Mouse (Mus musculus) bone marrow, adult 2 months (tissue): ENCODE measurements around the gene Hist1h1b. TPM values are rescaled to one million over a fixed set of nuclear protein-coding genes. Genes with fewer than 3 reads are reported as not detected.
"Not testable (repeated sequence)": the region's sequence is repeated elsewhere in the genome, so short reads cannot be mapped to it uniquely, and the experiment has no call there.

Experiments used
- H3K27ac ChIP-seq: fragments of 200-500 bp; 2 replicates; pipeline ENCODE4 v1.5.1; 2012; ENCODE audit warnings: low read depth, mild to moderate bottlenecking, control low read depth, inconsistent platforms, low read length; ENCODE audit not compliant: control insufficient read depth, poor library complexity, insufficient read depth
- H3K4me1 ChIP-seq: fragments of 200-500 bp; 2 replicates; pipeline ENCODE4 v1.6.1; 2011; ENCODE audit warnings: low read length; ENCODE audit not compliant: control insufficient read depth, insufficient read depth
- H3K4me3 ChIP-seq: fragments of 200-500 bp; replicated peaks from 2 replicates; pipeline ENCODE3; 2011; ENCODE audit warnings: mild to moderate bottlenecking, low read depth, low read length, control low read depth; ENCODE audit not compliant: control insufficient read depth
- CTCF ChIP-seq: fragments of 200-500 bp; IDR thresholded peaks from 2 replicates; pipeline ENCODE4 v1.5.1; 2011; ENCODE audit warnings: low read length, control low read depth; ENCODE audit not compliant: control insufficient read depth, insufficient read depth
- POLR2A ChIP-seq: fragments of 200-500 bp; IDR thresholded peaks from 2 replicates; pipeline ENCODE4 v1.6.1; 2011; ENCODE audit warnings: low read depth, mild to moderate bottlenecking, control low read depth, low read length, borderline replicate concordance; ENCODE audit not compliant: control insufficient read depth
- WGBS: fragments of 180-500 bp; shearing (Covaris S2); methylation state at CpG from one replicate; pipeline ENCODE4 v1.1.7; 2018; 5-methylcytosine and 5-hydroxymethylcytosine counted together
- polyA plus RNA-seq: library from polyadenylated mRNA; stranded (reverse); fragments of >200 nt; gene quantifications from 2 replicates; pipeline ENCODE4 v1.2.4, GENCODE M21; 2011; ENCODE audit warnings: low replicate concordance; ENCODE audit not compliant: missing spikeins, insufficient read depth, insufficient read length

Gene Hist1h1b
- polyA plus RNA-seq, 1 experiment, result 123 TPM

DNA sequence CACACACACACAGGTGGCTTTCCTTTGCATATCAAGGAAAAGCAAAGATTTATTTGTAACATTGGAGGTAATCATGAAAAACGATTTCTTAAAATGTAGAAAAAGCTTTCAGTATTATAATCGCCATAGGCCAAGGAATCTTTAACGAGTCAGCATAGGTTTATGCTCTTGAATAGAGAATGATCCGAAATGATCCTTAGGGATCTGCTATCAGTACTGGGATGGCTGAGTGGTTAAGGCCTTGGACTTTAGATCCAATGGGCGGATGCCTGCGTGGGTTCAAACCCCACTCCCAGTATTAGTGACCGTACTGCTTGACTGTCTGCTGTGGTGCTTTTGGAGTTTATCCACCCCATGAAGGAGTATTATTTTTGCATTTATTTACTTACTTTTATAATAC, 15.2 kb upstream of the Hist1h1b start:
- Histone ChIP-seq H3K4me3 (no peak overlapping the region), H3K27ac (no peak overlapping the region), H3K4me1 (no peaks in the 10 kb centered on the region)
- TF ChIP-seq CTCF (no peak), POLR2A (no peak)
- 90% methylated on average over 7 of the region's 7 CpGs for WGBS

DNA sequence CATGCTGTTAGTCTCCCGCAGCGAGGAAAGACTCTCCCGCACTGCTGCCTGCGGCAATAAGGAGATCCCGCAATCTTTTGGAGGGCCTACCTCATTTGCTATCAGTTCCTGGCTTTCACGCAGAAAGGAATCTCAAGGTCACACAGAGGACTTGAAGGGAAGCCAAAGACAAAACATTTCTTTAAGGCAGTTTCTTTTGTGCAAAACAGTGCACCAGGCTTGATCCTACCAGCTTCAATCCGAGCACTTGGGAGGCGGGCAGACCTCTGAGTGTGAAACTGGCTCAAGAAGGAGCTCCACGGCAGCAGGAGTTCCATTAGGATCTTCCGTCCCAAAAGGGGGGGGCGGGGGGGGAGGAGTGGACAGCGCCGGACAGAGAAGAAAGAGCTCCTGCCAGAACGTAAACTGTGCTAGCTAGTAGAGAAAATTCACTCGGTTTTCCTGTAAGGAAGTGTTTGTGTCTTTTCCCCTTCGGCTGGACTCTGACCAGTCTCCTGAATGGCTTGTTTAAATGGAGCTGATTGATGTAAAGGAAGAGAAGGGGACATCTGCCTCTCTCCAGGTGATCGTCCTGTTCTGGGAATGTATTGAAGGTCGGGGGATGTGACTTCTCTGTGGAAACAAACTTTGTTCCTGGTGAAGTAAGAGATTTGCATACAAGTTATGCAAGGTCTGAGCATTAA, 10.3 kb upstream of the Hist1h1b start:
- WGBS, result 48% methylated on average over 18 of the region's 18 CpGs

DNA sequence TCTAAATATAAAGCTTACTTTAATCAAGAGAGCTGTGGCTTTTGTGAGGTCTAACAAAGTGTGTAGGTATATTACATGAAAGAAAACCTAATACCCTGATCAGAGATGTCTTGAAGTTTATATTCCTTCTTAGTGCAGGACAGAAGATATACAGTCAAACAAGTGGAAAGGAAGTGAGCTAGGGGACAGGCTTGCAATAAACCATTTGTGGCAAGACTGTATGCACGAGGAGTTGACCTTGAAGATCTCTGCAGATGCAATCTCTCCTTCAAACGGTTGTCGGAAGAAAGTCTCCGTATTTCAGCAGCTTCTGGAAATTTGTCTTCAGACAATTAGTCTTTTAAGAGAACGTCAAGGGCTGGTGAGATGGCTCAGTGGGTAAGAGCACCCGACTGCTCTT, 9.5 kb upstream of the Hist1h1b start:
- no peak for TF ChIP-seq POLR2A
- TF ChIP-seq CTCF, result no peak
- Histone ChIP-seq H3K27ac (no peak overlapping the region), H3K4me3 (no peak overlapping the region), H3K4me1 (no peaks in the 10 kb centered on the region; the same call in 1 of the 2 replicates)
- WGBS, result 55% methylated on average over 6 of the region's 6 CpGs

More for the DNA sequence above, 10.3 kb upstream of the Hist1h1b start:
- Histone ChIP-seq H3K4me3 (no peak overlapping the region), H3K4me1 (no peaks in the 10 kb centered on the region; the same call in 1 of the 2 replicates), H3K27ac (no peak overlapping the region)
- TF ChIP-seq CTCF (no peak), POLR2A (no peak)

DNA sequence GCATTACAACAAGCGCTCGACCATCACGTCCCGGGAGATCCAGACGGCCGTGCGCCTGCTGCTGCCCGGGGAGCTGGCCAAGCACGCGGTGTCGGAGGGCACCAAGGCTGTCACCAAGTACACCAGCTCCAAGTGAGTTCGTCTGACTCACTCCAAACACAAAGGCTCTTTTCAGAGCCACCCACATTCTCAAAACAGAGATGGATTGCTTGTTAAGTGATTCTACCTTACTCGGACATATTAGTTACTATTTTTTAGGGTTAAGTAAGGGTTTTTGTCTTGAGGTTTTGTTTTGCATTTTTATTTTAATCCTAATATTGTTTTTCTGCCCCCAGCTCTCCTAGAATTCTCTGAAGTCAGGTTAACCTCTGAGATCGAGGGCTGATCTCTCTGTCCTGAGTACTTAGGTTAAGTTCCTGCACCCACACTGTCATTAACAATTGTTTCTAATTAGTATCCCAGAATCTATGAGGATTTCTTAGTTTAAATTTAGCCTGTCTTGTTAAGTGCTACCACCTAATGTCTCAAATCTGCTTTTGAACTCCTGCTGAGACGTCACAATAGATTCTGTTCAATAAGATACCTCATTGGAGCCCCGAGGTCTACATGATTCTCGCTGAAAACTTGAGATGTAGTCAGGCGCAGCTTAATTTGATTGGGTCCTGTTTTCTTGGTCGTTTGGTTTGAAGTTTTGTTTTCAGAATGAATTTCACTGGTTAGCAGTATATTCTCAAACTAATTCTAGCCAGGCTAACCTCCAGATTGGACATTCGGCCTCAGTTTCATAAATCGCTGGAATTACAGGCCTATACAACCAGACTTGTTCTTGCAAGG, 7.6 kb upstream of the Hist1h1b start:
- Histone ChIP-seq H3K27ac (peak overlapping the region; percentile 80), H3K4me3 (peak overlapping the region; percentile 44), H3K4me1 (peaks cover 3% of the 10 kb centered on the region; the same call in 1 of the 2 replicates)
- TF ChIP-seq CTCF, result no peak
- TF ChIP-seq POLR2A, result peak; percentile 1; the same call in 1 of the 2 replicates
- WGBS, result 32% methylated on average over 17 of the region's 21 CpGs

DNA sequence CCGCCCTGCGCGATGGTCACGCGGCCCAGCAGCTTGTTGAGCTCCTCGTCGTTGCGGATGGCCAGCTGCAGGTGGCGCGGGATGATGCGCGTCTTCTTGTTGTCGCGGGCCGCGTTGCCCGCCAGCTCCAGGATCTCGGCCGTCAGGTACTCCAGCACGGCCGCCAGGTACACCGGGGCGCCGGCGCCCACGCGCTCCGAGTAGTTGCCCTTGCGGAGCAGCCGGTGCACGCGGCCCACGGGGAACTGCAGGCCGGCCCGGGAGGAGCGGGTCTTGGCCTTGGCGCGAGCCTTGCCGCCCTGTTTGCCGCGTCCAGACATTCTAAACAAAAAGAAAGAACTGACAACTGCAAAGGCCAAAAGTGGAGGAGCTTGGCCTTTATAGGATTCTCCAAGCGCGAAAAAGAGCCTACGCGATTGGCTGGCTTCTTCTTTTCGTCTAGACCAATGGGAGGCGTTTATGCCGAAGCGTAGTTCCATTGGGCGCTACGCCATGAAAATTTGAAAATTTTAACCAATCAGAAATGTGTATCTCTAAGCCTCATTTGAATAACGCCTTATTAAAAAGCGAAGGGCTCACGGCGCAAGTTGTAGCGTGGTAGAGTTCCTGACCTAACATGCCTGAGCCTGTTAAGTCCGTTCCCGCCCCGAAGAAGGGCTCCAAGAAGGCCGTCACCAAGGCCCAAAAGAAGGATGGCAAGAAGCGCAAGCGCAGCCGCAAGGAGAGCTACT, 6.6 kb upstream of the Hist1h1b start, which contains the start of the genes Hist1h2an and Hist1h2bp:
Hist1h2an (minus strand) TSS at position 320 of the 731 bp plus-strand sequence.
Hist1h2bp (plus strand) TSS at position 563 of the 731 bp plus-strand sequence.
- TF ChIP-seq POLR2A, result peak; percentile 95
- under 1% methylated on average over 40 of the region's 63 CpGs for WGBS
- peak within 1 kb of the TSS; percentile 63 for H3K4me3 ChIP-seq
- peak within 1 kb of the TSS; percentile 96 for H3K27ac ChIP-seq
- H3K4me1 ChIP-seq, result not testable (repeated sequence)

DNA sequence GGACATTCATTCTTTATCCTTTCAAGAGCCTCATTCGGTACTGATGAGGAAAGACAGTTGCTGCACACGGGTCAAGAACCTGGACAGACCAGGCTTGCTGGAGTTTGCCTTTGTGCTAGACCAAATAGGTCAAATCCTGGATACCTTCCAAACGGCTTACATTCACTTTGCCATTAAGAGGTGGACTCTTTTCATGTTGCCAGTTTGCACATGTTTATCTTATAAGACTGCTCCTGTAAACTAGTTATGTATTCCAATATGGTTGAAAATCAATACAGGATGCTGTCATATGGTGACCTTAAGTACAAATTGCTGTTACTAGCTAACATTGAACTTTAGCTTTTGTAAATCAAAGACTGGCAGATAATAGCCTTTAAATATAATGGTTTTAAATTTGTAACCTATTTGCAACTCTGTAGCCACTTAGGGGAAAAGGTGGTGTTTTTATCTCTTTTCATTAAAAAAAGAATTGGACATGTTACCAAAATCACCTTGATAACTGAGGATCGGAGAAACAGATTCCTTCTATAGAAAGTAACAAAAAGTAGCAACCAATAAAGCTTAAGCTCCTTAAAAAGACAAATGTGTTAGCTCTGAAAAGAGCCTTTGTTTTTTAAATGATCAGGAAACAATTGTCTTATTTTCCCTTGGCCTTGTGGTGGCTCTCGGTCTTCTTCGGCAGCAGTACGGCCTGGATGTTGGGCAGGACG, 5.9 kb upstream of the Hist1h1b start:
- Histone ChIP-seq H3K27ac (peak overlapping the region; percentile 96), H3K4me1 (peaks cover 3% of the 10 kb centered on the region; the same call in 1 of the 2 replicates), H3K4me3 (peak overlapping the region; percentile 63)
- 13% methylated on average over 8 of the region's 8 CpGs for WGBS
- TF ChIP-seq CTCF (no peak), POLR2A (no peak)

DNA sequence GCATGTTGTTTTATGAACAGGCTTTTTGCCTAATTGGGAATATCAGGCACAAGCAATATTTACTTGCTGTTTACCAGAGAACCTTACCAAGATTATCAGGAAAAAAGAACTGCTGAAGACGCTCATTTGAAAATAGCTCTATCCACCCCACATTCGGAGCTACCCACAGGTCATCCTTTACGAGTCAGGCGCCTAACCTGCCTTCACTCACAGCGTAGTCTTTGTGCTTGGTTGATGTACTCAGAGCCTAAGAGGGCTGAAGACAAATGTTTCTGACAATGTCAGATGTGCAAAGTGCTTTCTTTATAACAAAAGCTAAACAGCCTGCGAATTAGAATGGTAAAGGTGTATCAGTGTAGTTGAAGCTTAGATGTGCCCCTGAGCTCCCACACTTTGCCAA, 3.9 kb upstream of the Hist1h1b start:
- TF ChIP-seq CTCF, result no peak
- no peak for TF ChIP-seq POLR2A
- H3K4me3 ChIP-seq, result no peak overlapping the region
- peak overlapping the region; percentile 94; the same call in 1 of the 2 replicates for H3K27ac ChIP-seq
- WGBS, result 72% methylated on average over 6 of the region's 6 CpGs
- H3K4me1 ChIP-seq, result peaks cover 3% of the 10 kb centered on the region; the same call in 1 of the 2 replicates

DNA sequence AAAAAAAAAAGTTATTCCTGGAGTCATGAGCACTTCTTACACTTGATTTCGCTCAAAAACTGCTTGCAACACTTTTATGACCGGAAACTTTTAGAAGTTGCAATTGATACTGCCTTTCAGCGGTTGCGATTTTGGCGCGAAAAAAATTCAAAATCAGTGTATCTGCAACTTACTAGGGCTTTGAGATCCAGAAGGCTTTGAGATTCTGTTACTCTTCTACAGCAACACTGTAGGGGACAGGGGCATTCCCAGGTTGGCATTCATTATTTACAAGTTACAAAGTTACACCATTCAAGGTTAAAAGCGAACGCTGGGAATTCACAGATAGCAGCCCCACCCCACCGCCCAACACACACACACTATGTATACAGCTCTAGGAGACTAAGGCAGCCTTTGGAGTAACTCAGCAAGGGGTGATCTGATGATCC, 3.3 kb upstream of the Hist1h1b start:
- 7% methylated on average over 9 of the region's 9 CpGs for WGBS
- peaks cover 3% of the 10 kb centered on the region; the same call in 1 of the 2 replicates for H3K4me1 ChIP-seq
- TF ChIP-seq POLR2A (no peak), CTCF (no peak)
- peak overlapping the region; percentile 94 for H3K27ac ChIP-seq
- H3K4me3 ChIP-seq, result peak overlapping the region; percentile 18
